Mouse (Mus musculus) embryonic fibroblast, embryonic 13.5 days (primary cell): ENCODE data around the gene Fam69b.

Source experiments
- CTCF ChIP-seq: IDR thresholded peaks from 2 replicates; pipeline ENCODE4 v1.5.1; 2011; ENCODE audit warnings: mild to moderate bottlenecking, control low read depth, low read length, moderate library complexity, borderline replicate concordance; ENCODE audit not compliant: insufficient read depth
- POLR2A ChIP-seq: IDR thresholded peaks from 2 replicates; pipeline ENCODE4 v1.6.1; 2011; ENCODE audit warnings: low read depth, mild to moderate bottlenecking, control low read depth, low read length, moderate library complexity

DNA sequence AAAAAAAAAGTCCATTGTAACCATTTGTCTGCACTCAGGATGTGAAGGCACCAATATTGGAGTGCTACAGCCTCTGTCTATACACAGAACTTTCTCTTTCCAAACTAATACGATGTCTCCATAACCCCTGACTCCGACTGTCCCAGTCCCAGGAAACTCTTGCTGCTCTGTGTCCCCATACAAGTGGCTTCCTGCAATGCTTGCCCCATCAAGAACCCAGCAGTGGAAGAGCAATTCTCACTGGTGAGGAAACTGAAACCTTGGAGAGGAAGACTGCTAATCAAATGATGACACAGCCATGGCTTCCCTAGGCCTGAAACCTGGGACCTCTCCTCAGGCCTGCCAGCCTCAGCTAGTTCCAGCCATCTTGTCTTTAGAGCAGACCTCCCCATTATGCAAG is 30.4 kb upstream of the Fam69b start:
- no peak for TF ChIP-seq CTCF
- no peak for TF ChIP-seq POLR2A
